Mouse (Mus musculus) lung, embryonic 16.5 days (tissue): ENCODE results near the gene Serpini1. TPM values are rescaled to one million over a fixed set of nuclear protein-coding genes. Genes with fewer than 3 reads are reported as not detected.

Source experiments
- ATAC-seq: fragments of 200-750 bp; cut with Nextera tagmentation; 2 replicates; pipeline ENCODE4 v1.8.0; 2017; ENCODE audit warnings: low read depth, mild to moderate bottlenecking, moderate library complexity
- H3K27ac ChIP-seq: fragments of 300-500 bp; sonication (generic); 2 replicates; pipeline ENCODE4 v1.5.1; 2014; ENCODE audit warnings: mild to moderate bottlenecking, control low read depth, low read length
- H3K27me3 ChIP-seq: fragments of 300-500 bp; sonication (generic); 2 replicates; pipeline ENCODE4 v1.6.1; 2014; ENCODE audit warnings: low read depth, low read length, mixed read lengths; ENCODE audit not compliant: control insufficient read depth, insufficient read depth
- H3K36me3 ChIP-seq: fragments of 300-500 bp; sonication (generic); 2 replicates; pipeline ENCODE4 v1.6.1; 2014; ENCODE audit warnings: low read length; ENCODE audit not compliant: control insufficient read depth, insufficient read depth
- H3K4me1 ChIP-seq: fragments of 300-500 bp; sonication (generic); replicated peaks from 2 replicates; pipeline ENCODE4 v1.6.1; 2014; ENCODE audit warnings: low read length, mixed read lengths; ENCODE audit not compliant: control insufficient read depth, insufficient read depth
- H3K4me2 ChIP-seq: fragments of 300-500 bp; sonication (generic); 2 replicates; pipeline ENCODE4 v1.6.1; 2014; ENCODE audit warnings: low read depth, low read length, control low read depth
- H3K4me3 ChIP-seq: fragments of 300-500 bp; sonication (generic); 2 replicates; pipeline ENCODE4 v1.5.1; 2014; ENCODE audit warnings: mild to moderate bottlenecking, low read length, control low read depth
- H3K9ac ChIP-seq: fragments of 300-500 bp; sonication (generic); 2 replicates; pipeline ENCODE4 v1.6.1; 2014; ENCODE audit warnings: low read length, control low read depth
- H3K9me3 ChIP-seq: fragments of 300-500 bp; sonication (generic); 2 replicates; pipeline ENCODE4 v1.6.1; 2016; ENCODE audit warnings: low read length; ENCODE audit not compliant: control insufficient read depth
- WGBS: fragments of 180-500 bp; shearing (Covaris S2); extraction: QIAGEN DNeasy Blood & Tissue Kit; methylation state at CpG from one replicate; pipeline ENCODE4 v1.1.7; 2014; 5-methylcytosine and 5-hydroxymethylcytosine counted together
- polyA plus RNA-seq: library from polyadenylated mRNA; unstranded; fragments of >200 nt; fragmentation: Nextera tagmentation; extraction: Ambion mirVana; gene quantifications from 2 replicates; pipeline ENCODE4 v1.2.1, GENCODE M21; 2015

Serpini1 gene
- polyA plus RNA-seq, 1 experiment from 2014 or later = 1.4 TPM

- ATAC-seq = no peak
- H3K4me1 ChIP-seq = no peaks in the 10 kb centered on the region
- H3K9ac ChIP-seq = no peak overlapping the region
- H3K27ac ChIP-seq = no peak overlapping the region
- H3K4me2 ChIP-seq = no peak overlapping the region
- no peak overlapping the region for H3K4me3 ChIP-seq
- H3K9me3 ChIP-seq = no peaks in the 10 kb centered on the region
- WGBS = 43% methylated on average over 1 of the region's 1 CpGs
- no peaks in the 10 kb centered on the region for H3K36me3 ChIP-seq
- no peaks in the 10 kb centered on the region for H3K27me3 ChIP-seq
Measured at GRCm38 (mm10) chr3:75692088-75692487, 134.7 kb downstream of the Serpini1 start.

Other genes with a start within 250 kb of the Serpini1 start
- gene Wdr49, start 75.4 kb upstream of the Serpini1 start, polyA plus RNA-seq = not detected in 2 replicates
- gene Pdcd10, start 691 bp upstream of the Serpini1 start, polyA plus RNA-seq = 93.1 and 94.0 TPM in 2 replicates
- not detected in 2 replicates for gene Gm29133, start 190.7 kb downstream of the Serpini1 start, polyA plus RNA-seq